Mouse (Mus musculus): Measurements from ENCODE around the gene 1110032A03Rik. TPM values are rescaled to one million over a fixed set of nuclear protein-coding genes. Genes with fewer than 3 reads are reported as not detected.
A peak's percentile ranks its signal among the peaks of the same experiment; 100 is the strongest.

Gene 1110032A03Rik
- polyA plus RNA-seq, 1 experiment: not detected

DNA sequence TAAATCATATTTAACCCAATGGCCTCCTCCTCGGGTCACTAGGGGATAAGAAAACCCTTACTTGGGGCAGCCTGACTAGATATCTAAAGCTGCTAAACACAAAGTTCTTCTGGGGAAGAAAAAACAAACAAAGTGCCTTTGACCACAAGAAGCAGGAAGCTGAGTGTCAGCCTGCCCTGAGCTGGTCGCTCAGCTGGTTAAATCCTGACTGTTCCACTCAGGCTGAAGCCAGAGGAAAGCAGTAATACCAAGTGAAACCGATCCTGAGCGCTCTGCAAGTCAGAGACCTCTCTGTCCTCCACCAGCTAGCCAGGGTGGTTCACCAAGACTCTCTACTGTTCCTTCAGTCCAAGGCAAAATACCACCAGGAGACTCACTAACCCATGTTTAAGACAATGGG, 45.7 kb downstream of the 1110032A03Rik start:
- whole genome bisulfite sequencing: 76% methylated on average over 4 of the region's 4 CpGs
- no peak overlapping the region for H3K4me3 ChIP-seq (ENCODE audit: insufficient read depth, low read depth, low read length)
- H3K27ac ChIP-seq (ENCODE audit: insufficient read depth, low read depth, low read length): no peak overlapping the region
- peaks cover 21% of the 10 kb centered on the region for H3K4me1 ChIP-seq (ENCODE audit: control insufficient read depth, insufficient read depth, low read length)
- TF ChIP-seq POLR2A (IDR thresholded peaks at IDR 0.05; ENCODE audit: insufficient read depth, low read depth, low read length) (no peak), CTCF (IDR thresholded peaks at IDR 0.05; ENCODE audit: insufficient read depth, low read depth, low read length) (no peak)

DNA sequence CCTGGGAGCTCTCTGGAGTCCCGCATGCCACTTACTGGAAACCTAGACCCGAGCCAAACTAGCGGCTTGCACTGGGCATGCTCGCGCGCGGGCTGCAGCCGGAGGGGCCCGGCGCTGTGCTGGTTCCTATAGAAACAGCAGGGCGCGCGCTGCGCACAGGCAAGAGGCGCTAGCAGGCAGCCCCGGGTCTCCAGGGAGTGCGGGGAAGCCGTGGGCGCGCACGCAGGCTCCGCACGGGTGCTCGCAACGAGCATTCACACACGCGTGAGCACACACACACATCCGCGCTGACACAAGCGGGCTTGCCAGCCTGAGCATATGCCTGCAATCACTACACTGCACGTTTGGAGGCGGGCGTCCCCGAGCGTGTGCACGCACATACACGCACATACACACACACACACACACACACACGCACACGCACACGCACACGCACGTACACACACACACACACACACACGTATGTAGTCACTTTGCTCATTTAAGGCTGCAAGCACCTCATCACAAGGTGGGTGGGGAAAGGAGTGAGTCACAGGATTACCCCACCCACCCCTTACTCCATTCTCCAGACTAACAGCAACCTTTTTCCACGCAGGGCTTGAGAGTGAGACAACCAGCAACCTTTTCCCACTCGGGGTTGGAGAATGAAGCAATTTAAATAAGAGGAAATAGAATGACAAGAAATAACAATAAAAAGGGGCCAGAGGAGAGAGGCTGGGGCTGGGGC, 47.2 kb downstream of the 1110032A03Rik start:
- peaks cover 29% of the 10 kb centered on the region for H3K4me1 ChIP-seq (ENCODE audit: control insufficient read depth, insufficient read depth, low read length)
- peak overlapping the region; percentile 65 for H3K27ac ChIP-seq (ENCODE audit: insufficient read depth, low read depth, low read length)
- under 1% methylated on average over 45 of the region's 45 CpGs for WGBS

GRCm38 (mm10) chr9:50727171-50727924, 48.0 kb downstream of the 1110032A03Rik start:
- H3K4me1 ChIP-seq (ENCODE audit: control insufficient read depth, insufficient read depth, low read length): peaks cover 34% of the 10 kb centered on the region
- H3K27ac ChIP-seq (ENCODE audit: insufficient read depth, low read depth, low read length): no peak overlapping the region
- WGBS: 6% methylated on average over 30 of the region's 30 CpGs
- H3K4me3 ChIP-seq (ENCODE audit: insufficient read depth, low read depth, low read length): peak overlapping the region; percentile 81
- no peak for TF ChIP-seq CTCF (IDR thresholded peaks at IDR 0.05; ENCODE audit: insufficient read depth, low read depth, low read length)
- no peak for TF ChIP-seq POLR2A (IDR thresholded peaks at IDR 0.05; ENCODE audit: insufficient read depth, low read depth, low read length)

More for the DNA sequence above, 47.2 kb downstream of the 1110032A03Rik start:
- peak overlapping the region; percentile 81 for H3K4me3 ChIP-seq (ENCODE audit: insufficient read depth, low read depth, low read length)
- peak; percentile 37; the same call in 1 of the 2 replicates for TF ChIP-seq POLR2A (IDR thresholded peaks at IDR 0.05; ENCODE audit: insufficient read depth, low read depth, low read length)
- TF ChIP-seq CTCF (IDR thresholded peaks at IDR 0.05; ENCODE audit: insufficient read depth, low read depth, low read length): no peak

DNA sequence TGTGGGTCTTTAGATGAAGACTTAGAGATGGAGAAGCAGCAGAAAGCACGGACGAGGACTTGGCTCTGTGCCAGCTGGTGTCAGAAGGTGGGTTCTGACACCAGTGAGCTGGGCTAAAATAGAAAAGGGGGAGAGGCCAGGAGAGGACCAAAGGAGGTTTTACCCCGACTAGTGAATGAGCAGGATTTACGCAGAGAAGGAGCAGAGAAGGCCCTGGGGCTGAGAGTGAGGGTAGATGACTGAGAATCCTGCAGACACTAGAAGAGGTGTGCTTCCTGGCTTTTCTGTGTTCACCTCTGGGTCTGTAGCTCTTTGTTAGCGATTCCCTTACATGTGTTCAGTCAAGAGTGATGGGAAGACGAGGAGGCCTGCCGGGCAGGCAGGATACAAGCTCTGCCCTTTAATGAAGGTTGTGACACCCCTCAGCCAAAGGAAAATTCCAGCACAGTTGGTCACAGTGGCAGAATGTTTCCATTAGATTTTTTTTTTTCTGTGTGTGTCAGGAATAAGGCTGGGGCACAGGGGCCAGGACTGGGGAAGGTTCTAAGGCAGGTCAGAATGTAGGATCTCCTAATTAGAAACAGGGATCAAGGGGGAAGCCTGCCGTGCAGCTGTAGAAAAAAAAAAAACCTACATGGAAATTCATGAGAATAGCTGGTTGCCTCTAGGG, 49.3 kb downstream of the 1110032A03Rik start:
- no peak overlapping the region for H3K27ac ChIP-seq (ENCODE audit: insufficient read depth, low read depth, low read length)
- TF ChIP-seq POLR2A (IDR thresholded peaks at IDR 0.05; ENCODE audit: insufficient read depth, low read depth, low read length): no peak
- TF ChIP-seq CTCF (IDR thresholded peaks at IDR 0.05; ENCODE audit: insufficient read depth, low read depth, low read length): no peak
- H3K4me1 ChIP-seq (ENCODE audit: control insufficient read depth, insufficient read depth, low read length): peaks cover 37% of the 10 kb centered on the region
- H3K4me3 ChIP-seq (ENCODE audit: insufficient read depth, low read depth, low read length): no peak overlapping the region
- 36% methylated on average over 8 of the region's 8 CpGs for WGBS

- 23% methylated on average over 3 of the region's 3 CpGs for WGBS
- TF ChIP-seq POLR2A (IDR thresholded peaks at IDR 0.05; ENCODE audit: insufficient read depth, low read depth, low read length): no peak
- Histone ChIP-seq H3K27ac (ENCODE audit: insufficient read depth, low read depth, low read length) (no peak overlapping the region), H3K4me1 (ENCODE audit: control insufficient read depth, insufficient read depth, low read length) (peaks cover 37% of the 10 kb centered on the region), H3K4me3 (ENCODE audit: insufficient read depth, low read depth, low read length) (no peak overlapping the region)
These were observed 50.5 kb downstream of the 1110032A03Rik start for GRCm38 (mm10) chr9:50724661-50725330.

- H3K27ac ChIP-seq (ENCODE audit: insufficient read depth, low read depth, low read length): no peak overlapping the region
- peaks cover 37% of the 10 kb centered on the region for H3K4me1 ChIP-seq (ENCODE audit: control insufficient read depth, insufficient read depth, low read length)
- no peak overlapping the region for H3K4me3 ChIP-seq (ENCODE audit: insufficient read depth, low read depth, low read length)
- no peak for TF ChIP-seq POLR2A (IDR thresholded peaks at IDR 0.05; ENCODE audit: insufficient read depth, low read depth, low read length)
- TF ChIP-seq CTCF (IDR thresholded peaks at IDR 0.05; ENCODE audit: insufficient read depth, low read depth, low read length): no peak
- 78% methylated on average over 2 of the region's 2 CpGs for WGBS
These were observed 51.2 kb downstream of the 1110032A03Rik start for GRCm38 (mm10) chr9:50724147-50724546.

DNA sequence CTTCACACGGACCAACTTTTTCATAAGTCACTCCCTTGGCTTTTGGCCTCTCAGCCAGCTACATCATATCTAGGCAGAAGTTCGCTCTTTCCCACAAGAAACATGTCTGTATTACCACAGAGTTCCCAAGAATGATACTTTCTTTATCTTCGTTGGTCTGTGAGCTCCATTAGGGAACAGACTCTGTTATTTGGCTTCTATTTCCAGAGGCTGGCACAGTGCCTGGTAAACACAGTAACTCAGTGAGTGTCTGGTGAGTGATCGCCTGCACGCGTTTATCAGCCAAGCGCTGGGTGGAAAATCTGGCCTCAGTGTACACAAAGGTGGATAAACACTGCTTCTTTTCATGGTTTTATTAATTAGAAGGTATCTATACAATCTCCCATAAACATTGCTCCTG, 51.9 kb downstream of the 1110032A03Rik start:
- H3K4me3 ChIP-seq (ENCODE audit: insufficient read depth, low read depth, low read length): no peak overlapping the region
- TF ChIP-seq POLR2A (IDR thresholded peaks at IDR 0.05; ENCODE audit: insufficient read depth, low read depth, low read length) (no peak), CTCF (IDR thresholded peaks at IDR 0.05; ENCODE audit: insufficient read depth, low read depth, low read length) (no peak)
- WGBS: 6% methylated on average over 7 of the region's 7 CpGs
- H3K27ac ChIP-seq (ENCODE audit: insufficient read depth, low read depth, low read length): peak overlapping the region; percentile 87
- peaks cover 33% of the 10 kb centered on the region for H3K4me1 ChIP-seq (ENCODE audit: control insufficient read depth, insufficient read depth, low read length)

DNA sequence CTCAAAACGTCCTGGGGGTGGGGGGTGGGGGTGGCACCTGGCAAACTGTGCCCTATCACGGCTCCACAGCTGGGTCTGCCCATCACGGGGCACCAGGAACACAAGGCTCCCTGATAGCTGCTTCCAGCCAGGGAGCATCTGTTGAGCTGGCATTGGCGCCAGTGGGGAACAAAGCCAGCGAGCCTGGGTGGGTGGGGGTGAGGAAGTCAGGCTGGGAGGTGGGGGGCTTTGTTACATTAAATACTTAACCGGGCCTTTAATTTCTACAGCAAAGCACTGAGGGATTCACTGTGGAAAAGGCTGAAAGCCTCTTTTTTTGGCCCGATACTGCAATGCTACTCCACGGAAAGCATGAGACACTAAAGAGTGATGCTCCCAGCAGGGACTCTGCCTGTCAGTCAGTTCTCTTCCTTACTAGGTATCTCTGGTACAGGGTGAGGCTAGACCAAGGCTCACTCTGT, 52.8 kb downstream of the 1110032A03Rik start:
- no peak overlapping the region for H3K4me3 ChIP-seq (ENCODE audit: insufficient read depth, low read depth, low read length)
- TF ChIP-seq POLR2A (IDR thresholded peaks at IDR 0.05; ENCODE audit: insufficient read depth, low read depth, low read length) (no peak), CTCF (IDR thresholded peaks at IDR 0.05; ENCODE audit: insufficient read depth, low read depth, low read length) (no peak)
- 21% methylated on average over 8 of the region's 8 CpGs for WGBS
- no peak overlapping the region for H3K27ac ChIP-seq (ENCODE audit: insufficient read depth, low read depth, low read length)
- peaks cover 28% of the 10 kb centered on the region for H3K4me1 ChIP-seq (ENCODE audit: control insufficient read depth, insufficient read depth, low read length)

Data from olfactory bulb, adult 2 months (tissue).